Mouse (Mus musculus) CH12.LX (cell line): ENCODE measurements around the gene Il1r1.
A peak's percentile ranks its signal among the peaks of the same experiment; 100 is the strongest.

Experiments used
- BHLHE40 ChIP-seq: IDR thresholded peaks from 2 replicates; pipeline ENCODE4 v1.6.1; 2011; ENCODE audit warnings: mild to moderate bottlenecking, low read depth, low read length, improper control_type of control experiment
- CHD2 ChIP-seq: IDR thresholded peaks from 2 replicates; pipeline ENCODE4 v1.6.1; 2011; ENCODE audit warnings: low read length, improper control_type of control experiment
- CTCF ChIP-seq, 2 experiments: IDR thresholded peaks in 1 of 2; conservative IDR thresholded peaks in 1 of 2; 2 replicates each; pipeline ENCODE4 v1.5.1; 2011 to 2012; ENCODE audit warnings: low read depth in 2 of 2, low read length in 2 of 2, improper control_type of control experiment in 1 of 2, inconsistent platforms in 1 of 2, mild to moderate bottlenecking in 1 of 2, moderate library complexity in 1 of 2
- ELF1 ChIP-seq: IDR thresholded peaks from 2 replicates; pipeline ENCODE4 v1.6.1; 2014; ENCODE audit warnings: low read depth, mild to moderate bottlenecking, inconsistent platforms, low read length, improper control_type of control experiment
- EP300 ChIP-seq: IDR thresholded peaks from 2 replicates; pipeline ENCODE4 v1.6.1; 2011; ENCODE audit warnings: low read length, improper control_type of control experiment
- MAFK ChIP-seq: IDR thresholded peaks from 2 replicates; pipeline ENCODE4 v1.6.1; 2011; ENCODE audit warnings: low read length, improper control_type of control experiment; ENCODE audit not compliant: insufficient replicate concordance
- MAX ChIP-seq: IDR thresholded peaks from 2 replicates; pipeline ENCODE4 v1.6.1; 2011; ENCODE audit warnings: low read length, improper control_type of control experiment
- NRF1 ChIP-seq: IDR thresholded peaks from 2 replicates; pipeline ENCODE4 v1.6.1; 2014; ENCODE audit warnings: low read depth, mild to moderate bottlenecking, inconsistent platforms, low read length, improper control_type of control experiment, moderate library complexity
- POLR2A ChIP-seq: IDR thresholded peaks from 2 replicates; pipeline ENCODE4 v1.6.1; 2011; ENCODE audit warnings: low read depth, mild to moderate bottlenecking, improper control_type of control experiment, low read length
- ZKSCAN1 ChIP-seq: IDR thresholded peaks from 2 replicates; pipeline ENCODE4 v1.6.1; 2012; ENCODE audit warnings: low read depth, inconsistent platforms, low read length, improper control_type of control experiment, borderline replicate concordance
- ZNF384 ChIP-seq: IDR thresholded peaks from 2 replicates; pipeline ENCODE4 v1.6.1; 2012; ENCODE audit warnings: low read depth, low read length, improper control_type of control experiment, inconsistent platforms

DNA sequence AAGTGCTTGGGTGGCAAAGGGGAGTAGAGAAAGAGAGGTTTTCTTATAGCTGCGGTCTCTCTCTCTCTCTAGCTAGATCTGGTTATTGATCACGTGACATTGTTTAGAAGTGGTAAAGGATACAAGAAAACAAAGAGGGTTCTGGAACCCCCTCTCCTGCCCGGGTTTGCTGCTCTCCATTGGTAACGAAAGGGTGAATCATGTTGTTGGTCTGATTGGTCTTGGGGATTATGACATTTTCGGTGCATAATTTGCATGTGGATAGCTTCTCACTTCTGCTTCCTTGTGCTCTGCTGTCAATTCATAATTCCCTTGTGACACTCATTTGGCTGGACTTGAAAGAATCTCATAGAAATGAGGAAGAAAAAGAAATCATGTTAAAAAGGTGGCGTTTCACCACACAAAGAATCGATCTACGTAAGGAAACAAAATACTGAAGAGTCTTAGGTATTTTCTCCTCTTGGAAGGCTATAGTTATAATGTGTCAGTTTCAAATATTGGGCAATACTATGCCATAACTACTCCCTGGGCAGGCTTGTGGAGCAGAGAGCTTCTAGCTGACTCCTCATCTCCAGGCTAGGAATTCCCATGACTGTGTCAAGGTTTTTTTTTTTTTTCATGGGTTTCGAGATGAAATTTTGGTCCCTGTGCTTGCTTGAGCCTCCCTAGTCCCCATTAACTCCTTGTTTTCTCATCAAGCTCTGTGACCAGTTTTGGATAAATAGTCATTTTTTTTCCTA is 15.6 kb downstream of the Il1r1 start:
- TF ChIP-seq ZNF384 (peak; percentile 53; the same call in 1 of the 2 replicates), BHLHE40 (peak; percentile 85), POLR2A (no peak), CHD2 (no peak), ELF1 (no peak), EP300 (peak; percentile 75), NRF1 (no peak), CTCF (conservative IDR thresholded peaks at IDR 0.05 in 1 of 2, IDR thresholded peaks at IDR 0.05 in 1 of 2; ENCODE audit: low read depth in 2 of 2, low read length in 2 of 2) (no peak), MAX (no peak), ZKSCAN1 (no peak), MAFK (peak; percentile 94)
